Mouse (Mus musculus): Measurements from ENCODE around the gene Vmn2r37. TPM values are rescaled to one million over a fixed set of nuclear protein-coding genes. Genes with fewer than 3 reads are reported as not detected.
"Not testable (repeated sequence)": the region's sequence is repeated elsewhere in the genome, so short reads cannot be mapped to it uniquely, and the experiment has no call there.

The Vmn2r37 gene
- not detected in 2 replicates for polyA plus RNA-seq (2012; rRNA removed)

GRCm38 (mm10) chr7:9223553-9223952 lies at the start of gene Vmn2r37:
Gene Vmn2r37, minus strand, starts transcription at chr7:9223653.
- H3K4me3 ChIP-seq (replicated peaks; ENCODE audit: insufficient read depth, low read depth, low read length); H3K27me3 ChIP-seq (ENCODE audit: control insufficient read depth, insufficient read depth, low read length); H3K4me1 ChIP-seq (ENCODE audit: control insufficient read depth, insufficient read depth, low read length); H3K27ac ChIP-seq (ENCODE audit: insufficient read depth, low read length); DNase-seq: not testable (repeated sequence)
- 36% methylated on average over 2 of the region's 2 CpGs for WGBS

Other genes with a start within 250 kb of the Vmn2r37 start
- gene Vmn2r39, start 192.9 kb downstream of the Vmn2r37 start, polyA plus RNA-seq (2012; rRNA removed) = not detected in 2 replicates
- gene Vmn2r38, start 125.8 kb downstream of the Vmn2r37 start, polyA plus RNA-seq (2012; rRNA removed) = not detected in 2 replicates

Measured in cerebellum, adult 2 months (tissue).